Mouse (Mus musculus) heart, embryonic 16.5 days (tissue): ENCODE results near the gene Trim2. TPM values are rescaled to one million over a fixed set of nuclear protein-coding genes. Genes with fewer than 3 reads are reported as not detected.

ENCODE experiments used
- ATAC-seq: fragments of 200-750 bp; cut with Nextera tagmentation; replicated peaks from 2 replicates; pipeline ENCODE4 v1.8.0; 2017; ENCODE audit warnings: moderate number of reproducible peaks; ENCODE audit not compliant: insufficient read depth, low FRiP score; ENCODE audit errors: extremely low read depth
- H3K27ac ChIP-seq: fragments of 300-500 bp; sonication (generic); 2 replicates; pipeline ENCODE4 v1.5.1; 2014; ENCODE audit warnings: mild to moderate bottlenecking, low read length, control low read depth, moderate library complexity
- H3K27me3 ChIP-seq: fragments of 300-500 bp; sonication (generic); 2 replicates; pipeline ENCODE4 v1.6.1; 2014; ENCODE audit warnings: low read length, mixed read lengths; ENCODE audit not compliant: control insufficient read depth, insufficient read depth
- H3K36me3 ChIP-seq: fragments of 300-500 bp; sonication (generic); 2 replicates; pipeline ENCODE4 v1.6.1; 2014; ENCODE audit not compliant: control insufficient read depth, insufficient read depth
- H3K4me1 ChIP-seq: fragments of 300-500 bp; sonication (generic); 2 replicates; pipeline ENCODE4 v1.6.1; 2014; ENCODE audit warnings: low read length, mixed read lengths; ENCODE audit not compliant: control insufficient read depth, insufficient read depth
- H3K4me2 ChIP-seq: fragments of 300-500 bp; sonication (generic); 2 replicates; pipeline ENCODE4 v1.6.1; 2014; ENCODE audit warnings: low read depth, mild to moderate bottlenecking, control low read depth, low read length
- H3K4me3 ChIP-seq: fragments of 300-500 bp; sonication (generic); 2 replicates; pipeline ENCODE4 v1.5.1; 2014; ENCODE audit warnings: mild to moderate bottlenecking, control low read depth, low read length
- H3K9ac ChIP-seq: fragments of 300-500 bp; sonication (generic); 2 replicates; pipeline ENCODE4 v1.6.1; 2014; ENCODE audit warnings: low read length, control low read depth
- H3K9me3 ChIP-seq: fragments of 300-500 bp; sonication (generic); replicated peaks from 2 replicates; pipeline ENCODE4 v1.6.1; 2016; ENCODE audit warnings: low read length; ENCODE audit not compliant: control insufficient read depth
- WGBS: fragments of 180-500 bp; shearing (Covaris S2); extraction: QIAGEN DNeasy Blood & Tissue Kit; methylation state at CpG from one replicate; pipeline ENCODE4 v1.1.7; 2014; 5-methylcytosine and 5-hydroxymethylcytosine counted together
- polyA plus RNA-seq: library from polyadenylated mRNA; unstranded; fragments of >200 nt; fragmentation: Nextera tagmentation; extraction: Ambion mirVana; gene quantifications from 2 replicates; pipeline ENCODE4 v1.2.1, GENCODE M21; 2015

Trim2 gene
- polyA plus RNA-seq, 1 experiment from 2014 or later: 8.7 TPM

DNA sequence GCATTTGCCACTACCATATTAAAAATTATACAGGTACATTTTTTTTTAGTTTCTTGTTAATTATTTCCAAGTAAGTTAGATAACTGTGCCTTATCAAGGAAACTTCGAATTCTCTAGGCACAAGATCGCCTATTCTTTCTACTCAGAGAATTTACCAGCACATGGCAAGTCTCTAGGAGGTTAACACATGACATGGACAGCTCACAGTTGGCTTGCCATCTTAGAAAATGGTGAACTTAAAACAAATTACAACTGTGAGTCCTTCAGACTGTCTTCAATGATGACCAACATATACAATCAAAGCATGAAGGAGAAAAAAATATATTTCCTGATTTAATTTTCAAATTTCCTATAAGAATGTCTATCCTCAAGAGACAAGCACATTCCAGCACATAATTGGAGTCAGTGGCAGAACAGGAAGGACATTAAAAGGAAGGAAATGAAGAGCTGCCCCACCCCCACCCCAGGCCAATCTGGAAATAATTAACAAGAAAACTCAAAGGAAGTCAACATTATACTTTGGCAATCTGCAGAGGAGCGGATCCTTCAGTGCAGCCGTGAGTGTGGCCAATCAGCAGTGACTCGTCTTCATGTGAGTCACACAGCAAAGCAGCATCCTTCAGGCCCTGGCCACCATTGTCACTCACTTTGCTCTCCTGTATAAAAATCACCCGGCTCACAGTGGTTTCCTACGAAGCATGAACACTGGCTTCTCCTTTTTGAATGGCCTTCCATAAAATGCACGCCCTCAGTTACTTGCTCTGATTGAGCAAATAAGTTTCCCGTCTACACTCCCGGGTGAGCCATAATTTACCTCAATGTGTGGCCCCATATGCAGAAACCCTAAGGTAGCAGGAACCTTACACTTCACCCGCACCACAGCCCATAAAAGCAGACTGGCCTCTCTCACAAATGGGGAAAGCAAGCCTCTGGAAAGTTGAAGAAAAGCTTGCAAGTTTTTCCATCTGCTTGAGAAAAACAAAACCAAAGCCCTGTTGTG is 177.5 kb downstream of the Trim2 start:
- H3K27ac ChIP-seq: 0 out of 2 replicates have a peak overlapping the region, but pooled peaks have one; percentile 35
- WGBS: 67% methylated on average over 11 of the region's 11 CpGs
- no peaks in the 10 kb centered on the region for H3K27me3 ChIP-seq
- no peak overlapping the region for H3K9ac ChIP-seq
- H3K4me3 ChIP-seq: no peak overlapping the region
- peaks cover 4% of the 10 kb centered on the region; the same call in 1 of the 2 replicates for H3K4me1 ChIP-seq
- no peak for ATAC-seq
- H3K9me3 ChIP-seq: no peaks in the 10 kb centered on the region
- no peaks in the 10 kb centered on the region for H3K36me3 ChIP-seq
- H3K4me2 ChIP-seq: no peak overlapping the region

GRCm38 (mm10) chr3:84127431-84127830 is 179.2 kb downstream of the Trim2 start:
- no peak for ATAC-seq
- 77% methylated on average over 2 of the region's 2 CpGs for WGBS

DNA sequence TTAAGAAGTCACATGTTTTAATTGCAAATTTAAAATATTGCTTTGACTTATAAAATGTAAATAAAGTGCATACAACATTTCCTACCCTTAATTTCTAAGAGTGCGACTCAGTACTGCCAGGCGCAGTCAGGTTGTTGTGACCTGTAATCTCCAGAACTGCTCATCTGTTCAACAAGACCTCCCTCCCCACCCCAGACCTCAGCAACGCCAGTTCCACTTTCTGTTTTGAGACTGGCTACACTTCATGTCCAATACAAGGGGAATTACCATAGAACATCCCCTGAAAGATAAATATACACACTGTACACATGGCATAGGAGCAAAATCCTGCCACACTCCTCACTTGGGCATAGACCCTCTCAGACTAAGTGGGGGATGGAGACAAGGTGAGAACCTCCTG is 180.0 kb downstream of the Trim2 start:
- no peak for ATAC-seq
- no peaks in the 10 kb centered on the region for H3K27me3 ChIP-seq

More at GRCm38 (mm10) chr3:84127431-84127830, 179.2 kb downstream of the Trim2 start:
- Histone ChIP-seq H3K9me3 (no peaks in the 10 kb centered on the region), H3K27ac (no peak overlapping the region), H3K4me2 (no peak overlapping the region), H3K4me1 (peaks cover 4% of the 10 kb centered on the region; the same call in 1 of the 2 replicates), H3K36me3 (no peaks in the 10 kb centered on the region), H3K9ac (no peak overlapping the region), H3K4me3 (no peak overlapping the region), H3K27me3 (no peaks in the 10 kb centered on the region)

DNA sequence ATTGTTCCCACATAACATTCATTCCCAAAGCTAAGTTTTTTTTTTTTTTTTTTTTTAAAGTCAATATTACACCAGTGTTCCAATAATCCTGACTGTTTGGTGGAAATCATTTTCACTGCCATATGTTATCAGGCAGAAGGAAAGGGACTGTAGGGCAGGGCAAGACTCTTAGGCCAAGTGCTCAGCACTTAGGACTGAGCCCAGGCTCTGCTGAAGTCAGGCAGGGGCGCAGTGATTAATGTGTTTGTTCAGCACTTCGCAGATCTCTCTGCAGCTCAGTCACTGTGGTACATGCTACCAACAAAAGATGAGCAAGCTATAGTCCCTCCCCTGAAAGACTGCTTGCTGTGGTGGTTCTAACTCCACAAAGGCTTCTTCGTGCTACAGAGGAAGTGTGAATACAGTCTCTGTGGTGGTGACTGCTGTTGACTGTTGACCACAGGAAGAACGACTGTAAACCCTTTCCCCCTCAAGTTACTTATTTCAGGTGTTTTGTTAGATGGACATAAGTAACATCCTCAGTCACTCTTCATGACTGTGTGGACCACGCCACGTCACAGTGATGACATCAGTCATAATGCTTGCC is 180.9 kb downstream of the Trim2 start:
- no peak overlapping the region for H3K9ac ChIP-seq
- no peak overlapping the region for H3K27ac ChIP-seq
- H3K27me3 ChIP-seq: no peaks in the 10 kb centered on the region
- WGBS: 60% methylated on average over 6 of the region's 6 CpGs
- peaks cover 4% of the 10 kb centered on the region; the same call in 1 of the 2 replicates for H3K4me1 ChIP-seq
- H3K4me3 ChIP-seq: no peak overlapping the region
- 0 out of 2 replicates have a peak, but pooled peaks have one; percentile 14 for ATAC-seq
- H3K4me2 ChIP-seq: no peak overlapping the region
- no peaks in the 10 kb centered on the region for H3K36me3 ChIP-seq
- no peaks in the 10 kb centered on the region for H3K9me3 ChIP-seq

More for the DNA sequence above, 180.0 kb downstream of the Trim2 start:
- Histone ChIP-seq H3K4me1 (peaks cover 4% of the 10 kb centered on the region; the same call in 1 of the 2 replicates), H3K9ac (no peak overlapping the region), H3K9me3 (no peaks in the 10 kb centered on the region), H3K27ac (no peak overlapping the region), H3K36me3 (no peaks in the 10 kb centered on the region), H3K4me3 (no peak overlapping the region), H3K4me2 (no peak overlapping the region)
- WGBS: 81% methylated on average over 3 of the region's 3 CpGs

DNA sequence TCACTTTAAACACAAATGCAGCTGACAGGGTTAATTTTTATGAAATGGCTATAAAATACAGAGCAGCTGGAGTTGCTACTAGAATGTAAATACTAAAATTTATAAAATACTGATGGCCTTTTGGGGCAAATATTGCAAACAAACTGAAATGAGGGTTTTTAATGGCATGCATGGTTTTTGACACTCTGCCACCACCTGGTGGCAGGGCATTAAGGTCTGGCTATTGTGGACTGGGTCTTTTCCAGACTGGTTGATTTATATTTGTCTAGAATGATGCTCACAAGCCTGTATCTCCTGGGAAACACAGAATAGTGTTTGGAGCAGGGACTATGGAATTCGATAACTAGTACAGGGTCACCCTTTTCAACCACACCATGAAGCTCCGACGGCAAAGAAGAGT is 183.2 kb downstream of the Trim2 start:
- Histone ChIP-seq H3K9ac (no peak overlapping the region), H3K9me3 (no peaks in the 10 kb centered on the region), H3K27ac (no peak overlapping the region), H3K4me3 (no peak overlapping the region), H3K27me3 (no peaks in the 10 kb centered on the region), H3K4me1 (peaks cover 4% of the 10 kb centered on the region; the same call in 1 of the 2 replicates), H3K4me2 (no peak overlapping the region), H3K36me3 (no peaks in the 10 kb centered on the region)
- no peak for ATAC-seq
- WGBS: 72% methylated on average over 3 of the region's 3 CpGs

- no peak for ATAC-seq
- H3K9ac ChIP-seq: no peak overlapping the region
- 75% methylated on average over 7 of the region's 7 CpGs for WGBS
These were observed 188.0 kb downstream of the Trim2 start for GRCm38 (mm10) chr3:84118718-84119117.

DNA sequence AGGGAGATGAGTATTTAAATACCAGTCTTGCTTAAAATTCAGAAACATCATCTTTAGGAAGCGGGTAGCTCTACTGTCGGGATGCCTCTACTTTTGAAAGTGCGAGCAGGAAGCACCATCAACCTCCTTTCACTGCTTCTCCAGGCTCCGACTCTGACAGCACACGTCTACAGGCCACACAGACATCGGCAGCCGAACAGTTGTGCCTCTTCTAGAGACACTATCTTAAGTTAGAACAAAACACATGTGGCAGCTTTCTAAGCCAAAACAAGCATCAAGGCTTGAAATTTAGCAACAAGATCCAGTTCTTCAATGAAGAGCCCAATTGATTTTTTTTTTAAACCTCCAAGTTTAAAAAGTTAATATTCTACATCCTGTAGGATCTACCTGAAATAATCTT is 188.5 kb downstream of the Trim2 start:
- ATAC-seq: no peak

More at GRCm38 (mm10) chr3:84118718-84119117, 188.0 kb downstream of the Trim2 start:
- Histone ChIP-seq H3K4me1 (no peaks in the 10 kb centered on the region), H3K4me3 (no peak overlapping the region), H3K36me3 (no peaks in the 10 kb centered on the region), H3K27ac (no peak overlapping the region), H3K27me3 (no peaks in the 10 kb centered on the region), H3K9me3 (no peaks in the 10 kb centered on the region), H3K4me2 (no peak overlapping the region)

More for the DNA sequence above, 188.5 kb downstream of the Trim2 start:
- Histone ChIP-seq H3K27ac (no peak overlapping the region), H3K9ac (no peak overlapping the region), H3K36me3 (no peaks in the 10 kb centered on the region), H3K9me3 (no peaks in the 10 kb centered on the region), H3K4me3 (no peak overlapping the region), H3K4me1 (no peaks in the 10 kb centered on the region), H3K4me2 (no peak overlapping the region), H3K27me3 (no peaks in the 10 kb centered on the region)
- WGBS: 62% methylated on average over 7 of the region's 7 CpGs
